Mouse (Mus musculus): ENCODE measurements around the gene Upf1. TPM values are rescaled to one million over a fixed set of nuclear protein-coding genes. Genes with fewer than 3 reads are reported as not detected.

The Upf1 gene
- polyA plus RNA-seq, 1 experiment from 2014 or later = 22.6 TPM

Other genes starting within 250 kb of the Upf1 start
- 0.03 and 0.05 TPM in 2 replicates for gene Ncan, start 232.4 kb downstream of the Upf1 start, polyA plus RNA-seq (2015; fragmentation: Nextera tagmentation; extraction: Ambion mirVana)
- 51.9 and 60.6 TPM in 2 replicates for gene Nr2c2ap, start 221.9 kb downstream of the Upf1 start, polyA plus RNA-seq (2015; fragmentation: Nextera tagmentation; extraction: Ambion mirVana)
- gene Rfxank, start 214.1 kb downstream of the Upf1 start, polyA plus RNA-seq (2015; fragmentation: Nextera tagmentation; extraction: Ambion mirVana) = 21.7 and 24.1 TPM in 2 replicates
- gene Borcs8, start 213.8 kb downstream of the Upf1 start, polyA plus RNA-seq (2015; fragmentation: Nextera tagmentation; extraction: Ambion mirVana) = 67.0 and 88.3 TPM in 2 replicates
- 7.5 and 9.8 TPM in 2 replicates for gene Mef2b, start 213.6 kb downstream of the Upf1 start, polyA plus RNA-seq (2015; fragmentation: Nextera tagmentation; extraction: Ambion mirVana)
- gene Tmem161a, start 180.9 kb downstream of the Upf1 start, polyA plus RNA-seq (2015; fragmentation: Nextera tagmentation; extraction: Ambion mirVana) = 41.5 and 44.1 TPM in 2 replicates
- gene Slc25a42, start 141.0 kb downstream of the Upf1 start, polyA plus RNA-seq (2015; fragmentation: Nextera tagmentation; extraction: Ambion mirVana) = 6.2 and 9.0 TPM in 2 replicates
- gene Sugp2, start 119.1 kb downstream of the Upf1 start, polyA plus RNA-seq (2015; fragmentation: Nextera tagmentation; extraction: Ambion mirVana) = 29.6 and 34.5 TPM in 2 replicates
- gene Armc6, start 118.8 kb downstream of the Upf1 start, polyA plus RNA-seq (2015; fragmentation: Nextera tagmentation; extraction: Ambion mirVana) = 17.9 and 18.4 TPM in 2 replicates
- 25.7 and 26.9 TPM in 2 replicates for gene Homer3, start 70.5 kb downstream of the Upf1 start, polyA plus RNA-seq (2015; fragmentation: Nextera tagmentation; extraction: Ambion mirVana)
- gene Ddx49, start 50.8 kb downstream of the Upf1 start, polyA plus RNA-seq (2015; fragmentation: Nextera tagmentation; extraction: Ambion mirVana) = 53.6 and 58.1 TPM in 2 replicates
- gene Cope, start 50.8 kb downstream of the Upf1 start, polyA plus RNA-seq (2015; fragmentation: Nextera tagmentation; extraction: Ambion mirVana) = 314 and 316 TPM in 2 replicates
- gene Cers1, start 37.5 kb downstream of the Upf1 start, polyA plus RNA-seq (2015; fragmentation: Nextera tagmentation; extraction: Ambion mirVana) = 0.19 and 0.40 TPM in 2 replicates
- gene Gdf1, start 23.5 kb downstream of the Upf1 start, polyA plus RNA-seq (2015; fragmentation: Nextera tagmentation; extraction: Ambion mirVana) = 0.13 TPM in 1 of 2 replicates, not detected in the other
- 1.6 and 2.2 TPM in 2 replicates for gene Comp, start 20.3 kb upstream of the Upf1 start, polyA plus RNA-seq (2015; fragmentation: Nextera tagmentation; extraction: Ambion mirVana)
- 7.4 and 8.0 TPM in 2 replicates for gene Crtc1, start 86.3 kb upstream of the Upf1 start, polyA plus RNA-seq (2015; fragmentation: Nextera tagmentation; extraction: Ambion mirVana)
- 8.0 and 8.4 TPM in 2 replicates for gene Klhl26, start 123.7 kb upstream of the Upf1 start, polyA plus RNA-seq (2015; fragmentation: Nextera tagmentation; extraction: Ambion mirVana)
- 0.09 and 0.10 TPM in 2 replicates for gene Tmem59l, start 134.1 kb upstream of the Upf1 start, polyA plus RNA-seq (2015; fragmentation: Nextera tagmentation; extraction: Ambion mirVana)
- gene Crlf1, start 139.9 kb upstream of the Upf1 start, polyA plus RNA-seq (2015; fragmentation: Nextera tagmentation; extraction: Ambion mirVana) = 0.10 and 0.27 TPM in 2 replicates
- gene Rex1bd, start 153.5 kb upstream of the Upf1 start, polyA plus RNA-seq (2015; fragmentation: Nextera tagmentation; extraction: Ambion mirVana) = 170 and 181 TPM in 2 replicates
- 1,327 and 1,441 TPM in 2 replicates for gene Uba52, start 157.5 kb upstream of the Upf1 start, polyA plus RNA-seq (2015; fragmentation: Nextera tagmentation; extraction: Ambion mirVana)
- 309 and 319 TPM in 2 replicates for gene Fkbp8, start 174.4 kb upstream of the Upf1 start, polyA plus RNA-seq (2015; fragmentation: Nextera tagmentation; extraction: Ambion mirVana)
- 66.8 and 68.6 TPM in 2 replicates for gene Kxd1, start 174.7 kb upstream of the Upf1 start, polyA plus RNA-seq (2015; fragmentation: Nextera tagmentation; extraction: Ambion mirVana)
- 13.5 and 14.2 TPM in 2 replicates for gene Ell, start 186.2 kb upstream of the Upf1 start, polyA plus RNA-seq (2015; fragmentation: Nextera tagmentation; extraction: Ambion mirVana)
- gene Isyna1, start 241.1 kb upstream of the Upf1 start, polyA plus RNA-seq (2015; fragmentation: Nextera tagmentation; extraction: Ambion mirVana) = 78.9 and 88.4 TPM in 2 replicates